Mouse (Mus musculus): Measurements from ENCODE around the gene Bmp7. TPM values are rescaled to one million over a fixed set of nuclear protein-coding genes. Genes with fewer than 3 reads are reported as not detected.
A peak's percentile ranks its signal among the peaks of the same experiment; 100 is the strongest.

Bmp7 gene
- total RNA-seq, 1 experiment from 2014 or later = 1.9 TPM

DNA sequence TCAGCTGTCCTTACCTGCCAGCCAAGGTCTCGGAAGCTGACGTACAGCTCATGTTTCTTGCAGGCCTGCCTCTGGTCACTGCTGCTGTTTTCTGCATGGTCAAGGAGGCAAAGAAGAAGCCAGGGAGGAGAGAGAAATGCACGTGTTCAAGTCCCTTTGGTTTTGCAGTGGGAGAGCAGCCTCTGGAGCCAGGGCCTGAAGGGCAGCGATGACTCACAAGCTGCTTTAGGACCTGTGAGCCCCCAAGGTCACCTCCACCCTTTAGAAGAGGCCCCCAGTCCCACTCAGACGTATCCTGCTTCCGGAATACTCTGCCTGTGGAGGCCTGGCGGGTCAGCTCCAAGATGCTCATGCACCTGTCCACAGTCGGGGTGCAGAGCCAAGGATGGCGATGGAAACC is 64.9 kb downstream of the Bmp7 start:
- no peak for ATAC-seq (replicated peaks in 1 of 2; ENCODE audit: insufficient read depth in 1 of 2, low FRiP score in 2 of 2, low TSS enrichment in 1 of 2, low read depth in 1 of 2, poor library complexity in 2 of 2, severe bottlenecking in 2 of 2)

DNA sequence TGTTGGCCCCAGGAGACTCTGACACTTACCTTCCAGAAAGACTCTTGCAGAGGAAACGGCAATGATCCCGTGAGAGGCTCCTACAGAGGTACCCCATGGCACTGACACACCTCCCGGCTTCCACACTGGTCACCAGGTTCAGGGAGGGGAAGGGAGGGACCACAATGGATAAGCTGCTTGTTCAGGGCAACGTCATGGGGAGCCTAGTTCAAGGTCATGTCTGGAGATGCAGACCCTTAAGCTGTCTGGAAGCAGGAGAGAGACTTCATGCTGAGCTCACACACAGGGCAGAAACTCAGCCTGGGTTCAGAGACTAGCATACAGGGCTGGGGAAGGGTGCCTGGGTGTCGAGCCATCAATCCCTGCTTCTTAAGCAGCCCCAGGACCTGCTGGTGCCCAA is 73.8 kb downstream of the Bmp7 start:
- ATAC-seq (replicated peaks in 1 of 2; ENCODE audit: insufficient read depth in 1 of 2, low FRiP score in 2 of 2, low TSS enrichment in 1 of 2, low read depth in 1 of 2, poor library complexity in 2 of 2, severe bottlenecking in 2 of 2) = no peak

DNA sequence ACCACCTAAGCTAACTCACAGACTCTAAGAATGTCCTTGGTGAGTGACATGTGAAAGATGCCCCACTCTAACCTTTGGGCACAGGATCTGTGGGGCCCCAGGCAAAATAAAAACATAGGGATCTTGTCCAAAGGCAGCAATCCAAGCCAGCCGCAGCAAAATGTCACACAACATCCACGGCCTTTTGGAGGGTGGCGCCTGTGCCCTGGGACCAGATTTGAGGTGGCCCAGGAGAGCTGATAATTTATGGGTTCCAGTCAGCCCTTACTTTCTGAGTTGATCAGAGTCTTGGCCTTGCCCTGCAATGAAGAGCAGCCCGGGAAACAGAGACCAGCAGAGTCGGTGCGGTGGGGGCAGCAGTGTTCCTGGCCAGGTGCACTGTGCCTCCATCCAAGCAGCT is 75.0 kb downstream of the Bmp7 start:
- ATAC-seq (replicated peaks in 1 of 2; ENCODE audit: insufficient read depth in 1 of 2, low FRiP score in 2 of 2, low TSS enrichment in 1 of 2, low read depth in 1 of 2, poor library complexity in 2 of 2, severe bottlenecking in 2 of 2) = no peak

DNA sequence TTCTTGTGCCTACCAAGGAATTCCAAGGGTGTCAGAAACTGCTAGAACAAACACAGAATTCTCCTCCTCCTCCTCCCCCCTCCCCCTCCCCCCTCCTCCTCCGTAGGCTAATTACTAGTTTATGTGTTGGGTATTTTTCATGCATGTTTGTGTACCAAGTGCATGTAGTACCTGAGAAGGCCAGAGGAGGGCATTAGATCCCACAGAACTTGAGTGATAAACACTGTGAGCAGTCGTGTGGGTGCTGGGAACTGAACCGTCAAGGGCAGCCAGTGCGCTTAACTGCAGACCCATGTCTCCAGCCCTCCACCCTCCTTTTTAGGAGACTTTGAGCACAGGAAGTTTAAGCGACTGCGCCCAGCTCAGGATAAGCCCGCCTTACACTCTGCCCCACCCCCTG is 75.6 kb downstream of the Bmp7 start:
- ATAC-seq (replicated peaks in 1 of 2; ENCODE audit: insufficient read depth in 1 of 2, low FRiP score in 2 of 2, low TSS enrichment in 1 of 2, low read depth in 1 of 2, poor library complexity in 2 of 2, severe bottlenecking in 2 of 2) = no peak

DNA sequence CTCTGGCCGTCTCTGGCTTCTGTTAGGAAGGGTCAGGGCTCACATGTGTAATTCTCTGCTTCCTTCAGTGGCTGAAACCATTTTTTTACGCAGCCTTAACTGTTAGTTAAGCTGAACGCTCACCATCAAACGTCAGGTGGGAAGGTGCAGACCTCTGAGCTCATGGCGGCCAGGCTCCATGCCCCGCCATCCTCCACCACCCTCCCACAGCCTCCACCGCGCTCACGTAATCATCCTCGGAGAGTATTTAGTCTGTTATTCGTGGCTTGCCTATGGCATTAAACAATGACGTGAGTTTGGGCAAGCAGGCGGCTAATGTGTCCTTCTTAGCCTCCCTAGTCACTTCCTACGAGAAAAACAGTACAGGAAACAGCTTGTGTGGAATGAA is 76.7 kb downstream of the Bmp7 start:
- no peak for ATAC-seq (replicated peaks in 1 of 2; ENCODE audit: insufficient read depth in 1 of 2, low FRiP score in 2 of 2, low TSS enrichment in 1 of 2, low read depth in 1 of 2, poor library complexity in 2 of 2, severe bottlenecking in 2 of 2)

DNA sequence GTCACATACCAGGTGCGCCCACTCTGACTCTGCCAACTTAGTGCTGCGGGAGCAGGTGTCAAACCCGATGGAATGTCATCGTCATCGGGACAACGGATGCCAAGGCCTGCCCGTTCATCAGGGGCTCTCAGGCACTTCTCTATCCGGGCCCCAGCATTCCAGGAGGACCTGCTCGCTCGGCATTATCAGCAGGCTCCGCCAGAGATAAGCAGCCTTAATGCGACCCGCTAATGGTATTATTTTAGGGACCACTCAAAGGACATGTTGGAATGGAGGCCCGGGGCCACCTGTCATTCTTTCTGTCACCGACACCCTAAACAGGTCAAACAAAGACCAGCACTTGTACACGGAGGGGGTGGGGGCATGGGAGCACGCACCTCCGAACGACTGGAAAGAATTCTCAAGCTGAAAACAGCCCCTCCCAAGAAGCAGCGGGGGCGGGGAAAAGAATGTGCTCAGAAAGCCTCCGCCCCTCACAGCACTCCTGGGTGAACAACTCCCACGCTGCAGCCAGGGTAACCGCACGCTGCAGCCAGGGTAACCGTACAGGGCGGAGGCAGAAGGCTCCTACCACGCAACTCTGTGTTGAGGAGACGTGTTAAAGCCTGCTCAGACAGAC is 77.2 kb downstream of the Bmp7 start:
- ATAC-seq (replicated peaks in 1 of 2; ENCODE audit: insufficient read depth in 1 of 2, low FRiP score in 2 of 2, low TSS enrichment in 1 of 2, low read depth in 1 of 2, poor library complexity in 2 of 2, severe bottlenecking in 2 of 2) = peak; percentile 38 to 42; a peak in 1 of 4 replicates

DNA sequence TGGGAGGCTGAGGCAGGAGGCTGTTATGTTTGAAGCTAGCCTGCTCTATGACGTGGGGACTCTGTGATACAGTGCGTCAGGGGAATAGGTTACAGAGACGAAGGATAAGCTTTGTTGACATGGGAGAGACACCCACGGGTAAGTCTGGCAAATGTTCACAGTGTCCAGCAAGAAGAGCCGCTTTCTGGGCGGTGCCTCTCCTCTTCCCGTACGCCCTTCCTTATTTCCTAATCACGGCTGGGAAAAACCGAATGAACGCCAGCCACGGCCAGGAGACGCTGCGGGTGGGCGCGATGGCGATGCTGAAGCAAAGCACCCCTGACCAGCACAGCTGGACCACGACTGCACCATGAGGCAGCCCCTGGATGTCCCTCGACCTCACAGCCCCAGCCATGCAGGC is 77.7 kb downstream of the Bmp7 start:
- ATAC-seq (replicated peaks in 1 of 2; ENCODE audit: insufficient read depth in 1 of 2, low FRiP score in 2 of 2, low TSS enrichment in 1 of 2, low read depth in 1 of 2, poor library complexity in 2 of 2, severe bottlenecking in 2 of 2) = no peak

DNA sequence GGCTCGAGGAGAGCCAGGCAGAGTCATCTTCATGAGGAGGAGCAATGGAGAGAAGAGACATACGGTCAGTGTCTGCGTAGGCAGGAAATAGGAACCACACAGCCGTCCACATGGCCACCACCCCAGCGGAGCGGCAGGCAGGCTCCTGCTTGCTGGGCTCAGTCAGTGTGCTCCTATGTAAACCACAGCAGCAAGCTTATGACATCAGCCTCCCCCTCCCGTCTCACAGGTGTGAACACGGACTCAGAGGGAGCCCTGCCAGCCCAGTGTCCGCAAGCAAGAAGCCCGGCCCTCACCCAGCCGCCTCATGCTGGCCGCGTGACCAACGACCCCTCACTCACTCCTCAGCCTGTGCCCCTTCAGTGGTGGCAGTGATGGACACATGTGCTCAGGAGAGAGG is 78.5 kb downstream of the Bmp7 start:
- no peak for ATAC-seq (replicated peaks in 1 of 2; ENCODE audit: insufficient read depth in 1 of 2, low FRiP score in 2 of 2, low TSS enrichment in 1 of 2, low read depth in 1 of 2, poor library complexity in 2 of 2, severe bottlenecking in 2 of 2)

DNA sequence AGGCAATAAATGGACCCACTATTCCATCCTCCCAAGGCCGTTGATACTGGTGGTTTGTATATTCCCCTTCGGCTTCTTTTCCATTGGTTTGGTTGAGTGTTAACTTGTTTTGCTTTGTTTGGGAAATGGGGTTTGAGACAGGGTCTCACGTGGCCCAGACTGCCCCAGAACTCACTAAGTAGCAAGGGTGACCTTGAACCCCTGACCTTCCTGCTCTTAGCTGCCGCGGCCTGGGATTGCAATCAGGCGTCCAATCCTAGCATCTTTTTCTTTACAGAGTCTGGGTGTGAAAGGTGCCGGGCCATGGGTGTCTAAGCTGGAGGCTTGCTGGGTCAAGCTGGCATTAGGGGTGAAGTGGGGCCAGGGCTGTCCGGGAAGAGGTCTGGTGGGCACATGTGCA is 79.5 kb downstream of the Bmp7 start:
- ATAC-seq (replicated peaks in 1 of 2; ENCODE audit: insufficient read depth in 1 of 2, low FRiP score in 2 of 2, low TSS enrichment in 1 of 2, low read depth in 1 of 2, poor library complexity in 2 of 2, severe bottlenecking in 2 of 2) = no peak

DNA sequence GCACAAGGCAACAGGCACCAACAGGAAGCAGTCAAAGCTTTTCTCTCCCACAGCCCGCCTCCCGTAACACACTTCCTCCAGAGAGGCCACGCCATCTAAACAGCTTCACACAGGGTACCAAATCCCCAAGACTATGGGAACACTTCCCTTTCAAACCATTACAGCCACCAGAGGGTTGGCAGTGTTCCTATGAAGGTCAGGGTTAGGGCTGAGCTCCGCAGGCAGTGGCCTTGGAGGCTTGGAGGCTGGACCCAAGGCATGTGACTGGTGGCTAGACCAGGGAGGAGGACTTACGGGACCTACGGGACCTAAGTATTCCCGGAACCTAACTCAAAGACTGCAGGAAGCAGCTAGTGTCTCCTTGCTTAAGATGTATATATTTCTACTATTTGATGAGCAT is 80.0 kb downstream of the Bmp7 start:
- no peak for ATAC-seq (replicated peaks in 1 of 2; ENCODE audit: insufficient read depth in 1 of 2, low FRiP score in 2 of 2, low TSS enrichment in 1 of 2, low read depth in 1 of 2, poor library complexity in 2 of 2, severe bottlenecking in 2 of 2)

DNA sequence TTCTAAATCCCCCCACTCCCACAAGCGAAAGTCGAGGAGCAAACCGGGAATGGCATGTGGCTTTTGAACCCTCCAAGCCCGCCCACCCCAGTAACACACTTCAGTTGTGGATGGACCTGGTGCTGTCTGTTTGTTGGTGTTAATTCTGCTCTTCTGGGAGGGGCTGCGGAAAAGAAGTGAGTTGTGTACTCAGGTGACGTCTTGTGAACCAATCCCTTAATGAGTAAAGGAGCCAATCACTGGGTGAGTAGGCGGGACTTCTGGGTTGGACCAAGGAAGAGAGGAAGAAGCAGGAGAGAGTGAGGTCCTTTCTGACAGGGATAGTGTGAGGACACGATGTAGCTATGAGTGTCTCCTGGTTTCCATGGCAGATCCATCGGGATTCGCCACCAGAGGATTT is 83.1 kb downstream of the Bmp7 start:
- ATAC-seq (replicated peaks in 1 of 2; ENCODE audit: insufficient read depth in 1 of 2, low FRiP score in 2 of 2, low TSS enrichment in 1 of 2, low read depth in 1 of 2, poor library complexity in 2 of 2, severe bottlenecking in 2 of 2) = no peak

DNA sequence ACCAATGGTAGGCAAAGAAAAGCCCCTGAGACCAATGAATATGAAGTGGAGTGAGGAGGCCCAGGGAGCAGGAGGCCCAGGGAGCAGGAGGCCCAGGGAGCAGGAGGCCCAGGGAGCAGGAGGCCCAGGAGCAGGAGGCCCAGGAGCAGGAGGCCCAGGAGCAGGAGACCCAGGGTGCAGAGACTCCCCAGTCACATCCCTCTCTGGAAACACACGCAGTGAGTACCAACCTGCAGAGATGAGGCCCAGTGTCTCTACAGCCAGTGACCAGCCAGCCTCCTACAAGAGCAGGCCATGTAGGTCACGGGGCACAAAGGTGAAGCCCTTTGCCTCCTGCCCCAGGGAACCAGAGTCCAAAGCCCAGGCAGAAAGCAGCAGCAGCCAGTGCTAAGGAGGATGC is 83.6 kb downstream of the Bmp7 start:
- no peak for ATAC-seq (replicated peaks in 1 of 2; ENCODE audit: insufficient read depth in 1 of 2, low FRiP score in 2 of 2, low TSS enrichment in 1 of 2, low read depth in 1 of 2, poor library complexity in 2 of 2, severe bottlenecking in 2 of 2)

DNA sequence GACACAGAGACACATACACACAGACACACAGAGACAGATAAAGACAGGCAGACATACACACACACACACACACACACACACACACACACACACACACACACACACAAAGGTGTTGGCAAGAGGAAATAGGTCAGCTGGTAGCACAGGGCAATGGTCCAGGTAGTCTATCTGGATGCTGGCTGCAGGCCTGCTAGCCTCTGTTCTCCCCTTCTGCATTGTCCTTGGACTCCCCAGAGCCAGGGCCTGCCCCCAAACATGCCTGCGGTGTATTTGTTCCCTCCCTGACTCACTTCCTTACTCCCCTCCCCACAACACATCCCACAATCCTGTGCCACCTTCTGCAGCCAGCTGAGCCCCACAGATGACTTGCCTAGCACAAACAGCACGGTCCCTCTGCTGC is 86.0 kb downstream of the Bmp7 start:
- ATAC-seq (replicated peaks in 1 of 2; ENCODE audit: insufficient read depth in 1 of 2, low FRiP score in 2 of 2, low TSS enrichment in 1 of 2, low read depth in 1 of 2, poor library complexity in 2 of 2, severe bottlenecking in 2 of 2) = no peak

DNA sequence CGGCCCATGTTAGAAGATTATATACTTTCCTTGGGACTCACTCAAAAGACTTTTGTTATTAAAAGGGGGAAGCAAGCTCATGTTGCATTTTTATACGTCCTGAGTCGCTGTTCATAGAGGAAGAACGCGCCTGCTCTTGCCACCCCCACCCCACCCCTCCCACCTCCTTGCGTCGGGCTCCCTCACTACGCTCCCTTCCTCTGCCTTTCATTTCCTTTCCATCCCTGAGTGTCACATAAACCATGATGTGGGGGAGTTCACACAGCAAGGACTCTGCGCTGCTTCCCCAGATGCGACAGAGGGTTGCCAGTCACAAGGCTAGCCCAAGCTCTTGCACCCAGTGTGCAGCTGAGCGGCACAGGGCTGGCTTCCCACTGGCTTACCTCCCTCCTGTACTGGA is 88.3 kb downstream of the Bmp7 start:
- peak in 1 of 2 experiments; percentile 34; a peak in 1 of 4 replicates for ATAC-seq (replicated peaks in 1 of 2; ENCODE audit: insufficient read depth in 1 of 2, low FRiP score in 2 of 2, low TSS enrichment in 1 of 2, low read depth in 1 of 2, poor library complexity in 2 of 2, severe bottlenecking in 2 of 2)

DNA sequence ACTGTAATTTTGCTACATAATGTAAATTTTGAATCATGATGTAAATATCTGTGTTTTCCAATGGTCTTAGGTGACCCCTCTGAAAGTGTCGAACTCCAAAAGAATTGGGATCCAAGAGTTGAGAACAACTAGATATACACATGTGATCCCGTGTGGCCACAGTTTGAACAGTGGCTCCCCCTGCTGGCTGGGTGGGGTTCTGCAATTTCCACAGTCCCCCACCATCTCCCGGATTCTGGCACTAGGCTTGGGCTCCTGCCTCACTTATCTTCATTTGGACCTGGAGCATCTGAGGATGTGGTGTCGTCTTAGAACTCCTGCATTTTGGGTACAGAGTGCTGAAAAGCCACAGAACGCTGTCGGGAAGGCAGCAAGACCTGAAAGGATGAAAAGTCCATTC is 91.9 kb downstream of the Bmp7 start:
- ATAC-seq (replicated peaks in 1 of 2; ENCODE audit: insufficient read depth in 1 of 2, low FRiP score in 2 of 2, low TSS enrichment in 1 of 2, low read depth in 1 of 2, poor library complexity in 2 of 2, severe bottlenecking in 2 of 2) = no peak

DNA sequence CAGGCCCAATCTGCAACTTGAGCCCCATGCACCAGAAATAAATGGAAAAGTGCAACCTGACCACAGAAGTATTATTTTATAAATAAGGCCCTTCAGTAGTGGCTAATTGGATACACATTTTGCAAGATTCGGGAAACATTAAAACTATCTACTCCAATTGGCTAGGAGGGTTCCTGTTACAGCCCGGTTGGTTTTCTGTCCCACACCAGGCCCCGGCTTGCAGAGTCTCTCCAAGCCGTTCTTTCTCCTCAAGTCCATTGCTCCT is 93.9 kb downstream of the Bmp7 start:
- ATAC-seq (replicated peaks in 1 of 2; ENCODE audit: insufficient read depth in 1 of 2, low FRiP score in 2 of 2, low TSS enrichment in 1 of 2, low read depth in 1 of 2, poor library complexity in 2 of 2, severe bottlenecking in 2 of 2) = no peak

DNA sequence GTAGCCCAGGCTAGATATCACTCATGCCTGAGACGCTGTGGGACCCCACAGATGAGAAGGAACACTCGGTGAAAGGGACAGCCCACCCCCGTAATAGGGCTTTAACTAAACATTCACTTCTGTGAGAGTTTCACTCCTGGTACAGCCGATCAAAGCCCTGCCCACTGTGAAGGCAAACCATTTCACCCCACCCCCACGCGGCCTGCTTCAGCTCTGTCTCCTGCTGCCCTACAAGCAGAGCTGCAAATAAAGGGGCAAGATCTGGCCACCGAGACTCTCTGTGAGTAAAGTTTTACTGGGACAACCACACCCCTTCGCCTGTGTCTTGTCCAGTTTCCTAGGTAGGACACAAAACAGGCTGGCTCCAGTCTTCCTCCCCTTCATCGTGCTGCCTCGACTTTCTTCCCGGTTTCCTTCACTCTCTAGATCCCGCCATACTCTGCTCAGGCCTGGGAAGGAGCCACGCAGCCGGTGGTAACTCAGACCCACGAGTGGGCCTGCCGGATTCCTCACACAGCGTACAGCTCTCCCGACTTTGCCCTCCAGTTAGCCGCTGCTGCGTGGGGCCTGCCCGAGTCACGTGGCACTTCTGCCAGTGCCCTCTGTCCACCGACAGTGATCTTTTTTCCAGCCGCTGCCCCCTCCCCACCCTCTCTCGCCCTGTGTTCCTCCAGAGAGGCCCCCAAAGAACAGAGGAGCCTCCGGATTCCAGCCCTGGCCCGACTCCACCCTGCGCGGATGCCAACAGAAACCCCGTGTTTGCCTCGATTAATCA is 94.4 kb downstream of the Bmp7 start:
- ATAC-seq (replicated peaks in 1 of 2; ENCODE audit: insufficient read depth in 1 of 2, low FRiP score in 2 of 2, low TSS enrichment in 1 of 2, low read depth in 1 of 2, poor library complexity in 2 of 2, severe bottlenecking in 2 of 2) = no peak

DNA sequence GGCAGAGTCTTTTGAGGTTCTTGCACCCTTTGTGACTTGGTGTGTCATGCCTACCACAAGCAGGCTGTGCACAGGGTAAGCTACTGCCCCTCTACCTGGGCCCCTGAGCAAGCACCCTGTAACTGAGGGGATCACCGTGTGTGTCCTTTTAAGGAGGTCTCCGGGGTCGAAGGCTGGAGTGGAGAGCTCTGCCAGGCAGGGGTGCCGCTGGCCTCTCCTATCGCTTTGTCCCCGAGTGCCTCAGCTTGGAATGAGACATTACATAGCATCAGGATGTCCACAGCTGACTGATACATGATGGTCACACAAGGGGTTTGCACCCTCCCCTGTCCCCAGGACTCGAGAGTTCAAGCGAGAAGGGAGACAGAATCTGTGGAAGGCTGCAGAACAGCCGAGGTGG is 96.2 kb downstream of the Bmp7 start:
- ATAC-seq (replicated peaks in 1 of 2; ENCODE audit: insufficient read depth in 1 of 2, low FRiP score in 2 of 2, low TSS enrichment in 1 of 2, low read depth in 1 of 2, poor library complexity in 2 of 2, severe bottlenecking in 2 of 2) = no peak

DNA sequence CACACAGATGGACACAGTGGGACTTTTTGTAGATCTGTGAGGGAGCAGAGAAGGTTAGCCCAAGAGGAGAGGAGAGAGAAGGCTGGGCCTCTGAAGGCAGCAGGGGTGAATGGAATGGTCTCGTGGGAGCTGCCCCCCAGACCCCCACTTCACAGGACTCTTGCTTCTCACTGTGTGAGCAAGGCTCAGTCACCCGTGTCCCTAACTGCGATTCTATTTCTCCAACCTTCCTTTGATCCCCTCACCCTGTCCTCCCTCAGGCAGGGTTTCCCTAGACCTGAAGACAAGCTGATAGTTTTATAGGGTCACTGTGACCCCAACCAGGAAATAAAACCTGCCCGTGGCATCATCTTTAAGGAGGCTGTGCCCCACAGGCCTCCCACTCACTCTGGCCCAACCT is 97.8 kb downstream of the Bmp7 start:
- ATAC-seq (replicated peaks in 1 of 2; ENCODE audit: insufficient read depth in 1 of 2, low FRiP score in 2 of 2, low TSS enrichment in 1 of 2, low read depth in 1 of 2, poor library complexity in 2 of 2, severe bottlenecking in 2 of 2) = no peak

All from hematopoietic stem cell, adult 5-6 weeks (primary cell).